Mouse (Mus musculus) gastrocnemius, adult 18-20 months (tissue): ENCODE measurements around the gene Smad3. TPM values are rescaled to one million over a fixed set of nuclear protein-coding genes. Genes with fewer than 3 reads are reported as not detected.

Experiments
- DNase-seq: peaks from one replicate; pipeline ENCODE4 v3.0.0; 2021; ENCODE audit warnings: low spot score
- total RNA-seq, 2 experiments: library from RNA; stranded (reverse); gene quantifications; 2 replicates each; pipeline ENCODE4 v1.2.3; 2021

Gene Smad3
- total RNA-seq, 2 experiments from 2014 or later, result 56.8 to 76.4 TPM

GRCm38 (mm10) chr9:63747645-63748295 is 10.0 kb downstream of the Smad3 start:
- peak; percentile 43 for DNase-seq

- no peak for DNase-seq
These were observed 10.8 kb downstream of the Smad3 start for GRCm38 (mm10) chr9:63746980-63747379.

- peak; percentile 65 for DNase-seq
These were observed 11.8 kb downstream of the Smad3 start for GRCm38 (mm10) chr9:63745821-63746632.

GRCm38 (mm10) chr9:63744595-63744994 is 13.2 kb downstream of the Smad3 start:
- DNase-seq, result no peak

GRCm38 (mm10) chr9:63743775-63744174 is 14.0 kb downstream of the Smad3 start:
- DNase-seq, result no peak

- no peak for DNase-seq
These were observed 14.7 kb downstream of the Smad3 start for GRCm38 (mm10) chr9:63742887-63743660.

GRCm38 (mm10) chr9:63742318-63742717 is 15.5 kb downstream of the Smad3 start:
- DNase-seq, result no peak

- DNase-seq, result no peak
These were observed 16.0 kb downstream of the Smad3 start for GRCm38 (mm10) chr9:63741792-63742191.

- DNase-seq, result no peak
These were observed 17.4 kb downstream of the Smad3 start for GRCm38 (mm10) chr9:63740320-63740841.

GRCm38 (mm10) chr9:63738830-63739229 is 19.0 kb downstream of the Smad3 start:
- DNase-seq, result no peak

GRCm38 (mm10) chr9:63738086-63738701 is 19.6 kb downstream of the Smad3 start:
- DNase-seq, result no peak

- DNase-seq, result peak; percentile 55
These were observed 20.3 kb downstream of the Smad3 start for GRCm38 (mm10) chr9:63737426-63737931.

- no peak for DNase-seq
These were observed 23.5 kb downstream of the Smad3 start for GRCm38 (mm10) chr9:63734261-63734660.

- no peak for DNase-seq
These were observed 25.1 kb downstream of the Smad3 start for GRCm38 (mm10) chr9:63732700-63733099.

- no peak for DNase-seq
These were observed 26.5 kb downstream of the Smad3 start for GRCm38 (mm10) chr9:63731114-63731828.

- DNase-seq, result no peak
These were observed 28.8 kb downstream of the Smad3 start for GRCm38 (mm10) chr9:63728969-63729368.

GRCm38 (mm10) chr9:63727070-63727469 is 30.7 kb downstream of the Smad3 start:
- no peak for DNase-seq

GRCm38 (mm10) chr9:63726088-63727010 is 31.4 kb downstream of the Smad3 start:
- DNase-seq, result peak; percentile 49

- no peak for DNase-seq
These were observed 33.0 kb downstream of the Smad3 start for GRCm38 (mm10) chr9:63724750-63725149.
